Mouse (Mus musculus): Measurements from ENCODE around the gene Ralgapa1.

The Ralgapa1 gene

GRCm38 (mm10) chr12:55820661-55821314 is at the start of gene Ralgapa1:
TSS of gene Ralgapa1 (minus strand) at chr12:55821167.
- peak; percentile 74 to 77 for DNase-seq (ENCODE audit: low spot score in 2 of 2)

GRCm38 (mm10) chr12:55869622-55870322 is 48.8 kb upstream of the Ralgapa1 start:
- no peak for DNase-seq (ENCODE audit: low spot score in 2 of 2)

- DNase-seq (ENCODE audit: low spot score in 2 of 2): no peak
Observed at GRCm38 (mm10) chr12:55867738-55868137, 46.8 kb upstream of the Ralgapa1 start.

GRCm38 (mm10) chr12:55860631-55861030 is 39.7 kb upstream of the Ralgapa1 start:
- DNase-seq (ENCODE audit: low spot score in 2 of 2): no peak

- DNase-seq (ENCODE audit: low spot score in 2 of 2): no peak
Observed at GRCm38 (mm10) chr12:55859409-55860349, 38.7 kb upstream of the Ralgapa1 start.

GRCm38 (mm10) chr12:55850650-55851049 is 29.7 kb upstream of the Ralgapa1 start:
- no peak for DNase-seq (ENCODE audit: low spot score in 2 of 2)

DNA sequence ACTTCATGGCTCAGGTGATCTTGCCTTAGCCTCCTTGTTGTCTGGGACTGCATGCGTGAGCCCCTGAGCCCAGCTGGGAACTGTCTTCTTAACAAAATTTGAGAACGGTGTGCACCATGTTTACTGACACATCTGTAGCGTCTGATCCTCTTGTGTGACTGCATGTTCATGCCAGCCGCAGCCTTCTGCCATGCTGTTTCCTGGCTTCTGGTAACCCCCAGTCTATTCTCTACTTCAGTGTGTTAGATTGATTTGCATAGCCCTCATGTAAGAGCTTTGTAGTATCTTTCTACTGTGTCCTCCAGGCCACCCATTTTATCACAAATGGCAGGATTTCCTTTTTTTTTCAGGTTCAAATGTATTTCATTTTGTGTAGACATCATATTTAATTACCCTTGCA is 26.9 kb upstream of the Ralgapa1 start:
- no peak for DNase-seq (ENCODE audit: low spot score in 2 of 2)

DNA sequence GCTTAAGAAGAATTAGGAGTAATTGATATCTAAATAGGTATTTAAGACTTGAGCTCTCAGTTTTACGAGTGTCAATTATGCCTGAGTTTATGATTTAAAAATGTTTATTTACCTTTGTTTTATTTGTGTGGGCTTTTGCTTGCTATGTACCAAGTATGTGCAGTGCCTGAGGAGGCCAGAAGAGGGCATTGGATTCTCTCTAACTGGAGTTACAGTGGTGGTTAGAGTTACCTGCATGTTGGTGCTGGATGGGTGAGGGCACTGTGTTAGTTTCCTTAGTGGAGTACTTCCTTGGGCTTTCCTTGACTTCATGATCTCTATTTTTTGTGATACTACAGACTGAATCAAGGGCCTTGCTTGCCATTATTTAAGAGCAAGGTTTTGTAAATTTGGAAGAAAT is 25.8 kb upstream of the Ralgapa1 start:
- DNase-seq (ENCODE audit: low spot score in 2 of 2): no peak

DNA sequence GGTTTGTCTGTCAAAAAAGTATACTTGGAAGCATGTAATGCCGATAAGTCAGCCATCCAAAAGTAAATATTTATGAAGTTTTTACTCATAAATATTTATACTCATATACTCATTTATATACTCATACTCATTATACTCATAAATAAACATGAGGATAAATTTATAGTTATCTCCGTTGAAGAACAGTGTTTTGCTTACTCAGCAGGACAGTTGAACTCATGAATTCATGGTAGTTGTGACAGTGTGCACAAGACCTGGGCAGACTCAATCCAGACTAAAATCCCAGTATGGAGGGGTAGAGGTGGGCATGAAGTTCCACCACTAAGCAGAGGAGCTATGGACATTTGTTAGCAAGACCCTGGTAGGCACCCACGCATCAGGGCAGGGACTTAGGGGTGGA is 16.5 kb upstream of the Ralgapa1 start:
- DNase-seq (ENCODE audit: low spot score in 2 of 2): no peak

DNA sequence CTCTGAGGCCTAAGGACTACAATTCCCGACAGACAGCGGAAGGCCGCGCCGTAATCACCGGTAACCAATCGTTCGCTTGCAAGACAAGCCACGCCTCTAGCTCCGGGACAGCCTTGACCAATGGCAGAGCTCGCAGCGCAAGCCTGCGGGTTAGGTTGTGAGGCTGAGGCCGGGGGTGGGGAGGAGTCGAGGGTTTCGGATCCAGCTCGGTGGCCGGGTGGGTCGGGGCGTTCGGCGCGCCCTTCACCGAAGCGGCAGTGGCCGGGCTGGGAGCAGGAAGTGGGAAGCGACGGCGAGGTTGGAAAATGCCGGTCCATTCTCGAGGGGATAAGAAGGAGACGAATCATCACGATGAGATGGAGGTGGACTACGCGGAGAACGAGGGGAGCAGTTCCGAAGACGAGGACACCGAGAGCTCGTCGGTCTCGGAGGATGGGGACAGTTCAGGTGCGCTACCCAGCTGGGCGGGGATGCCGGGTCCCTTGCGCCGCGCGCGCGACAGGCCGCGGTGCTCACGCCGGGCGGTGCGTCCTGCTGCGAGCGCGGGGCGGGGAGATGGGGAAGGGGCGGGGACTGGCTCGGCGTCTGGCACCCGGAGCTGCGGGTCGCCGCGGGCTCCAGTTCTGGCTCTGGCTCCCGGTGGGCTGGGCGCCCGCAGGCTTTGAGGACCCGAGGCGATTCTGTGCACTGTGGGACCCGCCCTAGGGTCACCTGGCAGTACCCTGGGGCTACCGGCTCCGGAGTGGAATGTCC is 15.4 kb upstream of the Ralgapa1 start, which contains the start of gene Brms1l:
Brms1l (plus strand) TSS at position 126 of the 753 bp plus-strand sequence.
- peak; percentile 96 to 97 for DNase-seq (ENCODE audit: low spot score in 2 of 2)

- no peak for DNase-seq (ENCODE audit: low spot score in 2 of 2)
Observed at GRCm38 (mm10) chr12:55835857-55836198, 14.9 kb upstream of the Ralgapa1 start.

- no peak for DNase-seq (ENCODE audit: low spot score in 2 of 2)
Observed at GRCm38 (mm10) chr12:55834891-55835290, 13.9 kb upstream of the Ralgapa1 start.

DNA sequence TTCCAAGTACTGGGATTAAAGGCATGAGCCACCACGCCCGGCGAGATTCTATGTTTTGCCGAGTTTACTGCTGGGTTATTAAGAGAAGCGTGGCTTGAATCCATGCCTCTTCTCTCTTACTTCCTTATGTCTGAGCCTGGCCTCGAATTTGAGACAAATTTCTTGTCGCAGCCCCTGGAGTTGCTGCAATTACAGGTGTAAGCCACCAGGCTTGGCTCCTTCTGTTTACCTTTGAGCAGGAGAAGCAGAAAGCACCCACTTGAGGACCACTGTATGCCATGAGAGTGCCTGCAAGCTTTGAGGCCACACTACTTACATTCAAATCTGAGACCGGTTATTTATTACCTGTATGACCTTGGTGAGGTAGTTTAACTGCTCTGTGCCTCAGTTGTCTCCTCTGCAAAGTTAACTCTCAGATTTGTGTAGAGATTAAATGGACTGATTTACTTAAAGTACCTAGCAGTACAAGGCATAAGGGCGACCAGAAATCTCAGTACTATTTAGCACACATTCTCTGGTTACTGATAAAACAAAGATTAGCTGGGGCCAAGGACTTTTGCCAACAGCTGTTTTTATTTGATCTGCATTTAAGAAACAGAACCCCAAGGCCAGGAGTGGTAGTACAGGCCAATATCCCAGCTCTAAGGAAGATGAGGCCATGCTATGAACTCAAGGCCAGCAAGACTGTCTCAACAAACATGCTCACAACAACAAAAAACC is 13.1 kb upstream of the Ralgapa1 start:
- no peak for DNase-seq (ENCODE audit: low spot score in 2 of 2)

GRCm38 (mm10) chr12:55832961-55833360 is 12.0 kb upstream of the Ralgapa1 start:
- no peak for DNase-seq (ENCODE audit: low spot score in 2 of 2)

DNA sequence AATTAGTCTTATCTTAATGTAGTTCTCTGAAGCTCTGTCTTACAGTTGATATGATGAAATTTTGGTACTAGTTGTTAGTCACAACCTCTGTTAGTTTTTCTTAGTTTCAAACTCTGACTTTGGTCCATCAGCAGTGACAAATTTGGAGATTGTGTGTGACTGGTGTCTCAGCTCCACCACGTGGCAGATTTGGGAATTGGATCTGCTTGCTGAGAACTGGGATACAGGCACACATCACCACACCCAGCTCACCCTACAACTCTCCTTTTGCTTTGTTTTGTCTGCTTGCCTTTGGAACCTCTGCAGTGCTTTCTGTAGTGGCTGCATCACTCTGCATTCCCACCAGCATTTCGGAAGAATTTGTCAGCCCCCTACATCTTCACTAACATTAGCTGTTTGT is 10.1 kb upstream of the Ralgapa1 start:
- DNase-seq (ENCODE audit: low spot score in 2 of 2): peak; percentile 32 to 73

- DNase-seq (ENCODE audit: low spot score in 2 of 2): no peak
Observed at GRCm38 (mm10) chr12:55825537-55825936, 4.6 kb upstream of the Ralgapa1 start.

GRCm38 (mm10) chr12:55824027-55824426 is 3.1 kb upstream of the Ralgapa1 start:
- DNase-seq (ENCODE audit: low spot score in 2 of 2): no peak

GRCm38 (mm10) chr12:55820119-55820660 is 777 bp downstream of the Ralgapa1 start:
- DNase-seq (ENCODE audit: low spot score in 2 of 2): peak in 1 of 2 experiments; percentile 31

- no peak for DNase-seq (ENCODE audit: low spot score in 2 of 2)
Observed at GRCm38 (mm10) chr12:55816488-55816887, 4.5 kb downstream of the Ralgapa1 start.

DNA sequence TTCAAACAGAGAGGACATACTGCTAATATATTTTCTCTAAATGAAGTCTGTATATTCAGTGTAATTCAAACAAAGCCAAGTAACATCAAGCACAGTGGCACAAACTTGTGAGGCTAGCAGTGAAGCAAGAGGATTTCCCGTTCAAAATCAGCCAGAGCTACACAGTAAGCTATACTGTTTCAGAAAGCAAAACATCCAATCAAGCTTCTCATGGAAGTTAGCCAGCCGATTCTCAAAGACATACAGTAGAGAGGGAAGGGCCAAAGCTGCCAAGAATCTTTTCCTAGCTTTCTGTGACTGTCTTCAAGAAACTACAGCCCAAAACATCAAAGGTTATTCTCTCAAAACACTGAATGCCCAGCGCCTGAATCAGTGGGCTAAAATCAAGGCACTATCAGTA is 15.9 kb downstream of the Ralgapa1 start:
- no peak for DNase-seq (ENCODE audit: low spot score in 2 of 2)

GRCm38 (mm10) chr12:55801131-55801530 is 19.8 kb downstream of the Ralgapa1 start:
- DNase-seq (ENCODE audit: low spot score in 2 of 2): no peak
